Mouse (Mus musculus) heart, postnatal 0 days (tissue): ENCODE data around the gene Sos1.

Experiments used
- CTCF ChIP-seq: IDR thresholded peaks from 2 replicates; pipeline ENCODE4 v1.5.1; 2016; ENCODE audit warnings: antibody characterized with exemption, control low read depth, low read depth
- EP300 ChIP-seq: IDR thresholded peaks from 2 replicates; pipeline ENCODE4 v1.6.1; 2016; ENCODE audit warnings: antibody characterized with exemption, low read depth

GRCm38 (mm10) chr17:80513766-80514165, 33.5 kb upstream of the Sos1 start:
- TF ChIP-seq CTCF = no peak
- TF ChIP-seq EP300 = no peak
